Mouse (Mus musculus): ENCODE results near the gene Gm42417. TPM values are rescaled to one million over a fixed set of nuclear protein-coding genes. Genes with fewer than 3 reads are reported as not detected.

Gm42417 gene
- polyA plus RNA-seq, 1 experiment from 2014 or later, result 0.33 TPM

DNA sequence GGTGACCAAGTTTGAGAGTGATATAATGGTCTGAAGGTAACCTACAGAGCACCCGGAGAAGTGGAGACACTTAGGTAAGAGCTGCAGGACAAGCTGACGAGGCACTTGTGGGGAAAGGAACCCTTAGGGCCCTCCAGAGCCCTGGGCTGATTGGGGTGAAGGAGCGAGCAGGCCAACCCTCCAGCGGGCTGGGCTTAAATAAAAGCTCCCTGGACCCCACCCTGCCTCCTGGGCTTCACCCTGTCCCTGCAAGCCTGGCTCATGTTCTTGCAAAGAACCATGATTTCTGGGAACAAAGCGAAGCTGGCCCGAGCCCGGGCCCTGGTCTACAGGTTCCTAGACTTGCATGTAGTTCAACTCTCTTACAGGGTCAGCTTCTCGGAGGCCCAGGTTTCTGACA, 34.3 kb upstream of the Gm42417 start:
- H3K9ac ChIP-seq, result no peak overlapping the region

GRCm38 (mm10) chr1:36572709-36573108, 33.5 kb upstream of the Gm42417 start:
- no peak overlapping the region for H3K4me3 ChIP-seq
- H3K9ac ChIP-seq, result no peak overlapping the region
- peaks cover 71% of the 10 kb centered on the region for H3K4me1 ChIP-seq
- H3K27ac ChIP-seq, result no peak overlapping the region
- no peaks in the 10 kb centered on the region for H3K36me3 ChIP-seq
- H3K27me3 ChIP-seq, result no peaks in the 10 kb centered on the region
- H3K9me3 ChIP-seq, result no peaks in the 10 kb centered on the region
- no peak for ATAC-seq (ENCODE audit: low FRiP score, low read depth)
- WGBS, result 52% methylated on average over 1 of the region's 1 CpGs
- H3K4me2 ChIP-seq (replicated peaks), result no peak overlapping the region

More for the DNA sequence above, 34.3 kb upstream of the Gm42417 start:
- H3K36me3 ChIP-seq, result no peaks in the 10 kb centered on the region
- peaks cover 63% of the 10 kb centered on the region for H3K4me1 ChIP-seq
- no peaks in the 10 kb centered on the region for H3K27me3 ChIP-seq
- WGBS, result 78% methylated on average over 8 of the region's 8 CpGs
- H3K4me3 ChIP-seq, result no peak overlapping the region
- H3K4me2 ChIP-seq (replicated peaks), result no peak overlapping the region
- ATAC-seq (ENCODE audit: low FRiP score, low read depth), result no peak
- no peaks in the 10 kb centered on the region for H3K9me3 ChIP-seq
- H3K27ac ChIP-seq, result no peak overlapping the region

DNA sequence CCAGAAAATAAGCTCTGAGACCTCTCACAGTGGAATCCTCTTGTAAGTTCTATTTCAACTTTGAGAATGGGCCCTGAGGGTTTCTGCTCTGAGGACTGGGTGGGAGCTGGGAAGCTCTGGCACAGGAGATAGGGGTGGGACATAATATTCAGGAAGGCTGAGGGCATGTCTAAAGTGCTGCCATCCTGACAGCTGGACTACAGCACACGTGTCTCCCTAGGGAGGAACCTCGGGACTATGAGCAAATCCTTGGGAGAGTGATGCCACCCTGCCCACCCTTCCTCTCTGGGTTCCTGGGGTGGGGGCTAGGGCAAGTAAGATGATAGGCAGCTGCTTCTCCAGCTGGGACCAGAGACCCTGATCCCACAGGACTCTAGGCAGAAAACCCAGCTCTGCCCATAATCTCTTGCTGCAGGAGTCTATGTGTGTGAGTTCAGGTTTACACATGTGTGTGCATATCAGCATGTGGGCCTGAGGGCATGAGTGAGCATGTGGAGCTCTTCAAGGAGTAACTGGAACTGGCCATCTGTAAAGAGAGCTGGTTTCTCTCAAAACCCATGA, 33.0 kb upstream of the Gm42417 start:
- peaks cover 70% of the 10 kb centered on the region for H3K4me1 ChIP-seq
- no peaks in the 10 kb centered on the region for H3K27me3 ChIP-seq
- no peak overlapping the region for H3K4me2 ChIP-seq (replicated peaks)
- H3K27ac ChIP-seq, result no peak overlapping the region
- no peak for ATAC-seq (ENCODE audit: low FRiP score, low read depth)
- H3K9me3 ChIP-seq, result no peaks in the 10 kb centered on the region
- no peak overlapping the region for H3K9ac ChIP-seq
- no peak overlapping the region for H3K4me3 ChIP-seq
- no peaks in the 10 kb centered on the region for H3K36me3 ChIP-seq
- WGBS, result 54% methylated on average over 2 of the region's 2 CpGs

- WGBS, result 44% methylated on average over 6 of the region's 6 CpGs
- H3K9me3 ChIP-seq, result no peaks in the 10 kb centered on the region
- H3K27me3 ChIP-seq, result no peaks in the 10 kb centered on the region
- no peaks in the 10 kb centered on the region for H3K36me3 ChIP-seq
- no peak overlapping the region for H3K4me2 ChIP-seq (replicated peaks)
- no peak overlapping the region for H3K4me3 ChIP-seq
- H3K4me1 ChIP-seq, result peaks cover 65% of the 10 kb centered on the region
- no peak overlapping the region for H3K27ac ChIP-seq
- ATAC-seq (ENCODE audit: low FRiP score, low read depth), result no peak
- H3K9ac ChIP-seq, result no peak overlapping the region
These were observed 32.4 kb upstream of the Gm42417 start for GRCm38 (mm10) chr1:36571627-36572026.

DNA sequence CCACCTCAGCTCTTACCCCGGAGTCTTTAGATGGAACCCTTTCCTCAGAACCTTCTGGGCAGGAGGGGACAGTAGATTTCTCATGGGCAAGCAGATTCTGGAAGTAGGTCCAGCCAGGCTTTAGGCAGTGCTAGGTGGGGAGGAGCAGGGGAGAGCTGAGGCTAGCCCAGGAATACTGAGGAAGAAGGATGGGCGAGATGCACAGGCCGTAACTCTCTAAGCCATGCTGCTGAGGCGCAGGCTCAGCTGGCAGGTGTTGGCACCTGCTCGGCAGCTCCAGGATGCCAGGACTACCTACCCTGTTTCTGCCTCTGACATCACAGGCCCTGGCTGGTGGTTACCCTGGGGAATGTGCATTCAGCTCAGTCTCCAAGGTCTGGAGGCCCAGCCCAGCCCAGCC, 31.1 kb upstream of the Gm42417 start:
- Histone ChIP-seq H3K9me3 (no peaks in the 10 kb centered on the region), H3K9ac (no peak overlapping the region), H3K27me3 (no peaks in the 10 kb centered on the region), H3K36me3 (no peaks in the 10 kb centered on the region), H3K4me2 (replicated peaks) (no peak overlapping the region), H3K4me1 (peaks cover 59% of the 10 kb centered on the region), H3K4me3 (no peak overlapping the region), H3K27ac (no peak overlapping the region)
- 84% methylated on average over 5 of the region's 5 CpGs for WGBS
- no peak for ATAC-seq (ENCODE audit: low FRiP score, low read depth)

GRCm38 (mm10) chr1:36569694-36570276, 30.6 kb upstream of the Gm42417 start:
- WGBS, result 44% methylated on average over 7 of the region's 7 CpGs
- no peak for ATAC-seq (ENCODE audit: low FRiP score, low read depth)
- no peaks in the 10 kb centered on the region for H3K9me3 ChIP-seq
- peak overlapping the region; percentile 13; the same call in 1 of the 2 replicates for H3K9ac ChIP-seq
- peaks cover 55% of the 10 kb centered on the region for H3K4me1 ChIP-seq
- H3K27me3 ChIP-seq, result no peaks in the 10 kb centered on the region
- H3K4me2 ChIP-seq (replicated peaks), result no peak overlapping the region
- no peaks in the 10 kb centered on the region for H3K36me3 ChIP-seq
- no peak overlapping the region for H3K27ac ChIP-seq
- H3K4me3 ChIP-seq, result no peak overlapping the region

GRCm38 (mm10) chr1:36568776-36569175, 29.5 kb upstream of the Gm42417 start:
- 66% methylated on average over 4 of the region's 4 CpGs for WGBS
- peaks cover 45% of the 10 kb centered on the region for H3K4me1 ChIP-seq
- H3K36me3 ChIP-seq, result no peaks in the 10 kb centered on the region
- no peak overlapping the region for H3K4me2 ChIP-seq (replicated peaks)
- ATAC-seq (ENCODE audit: low FRiP score, low read depth), result no peak
- H3K9me3 ChIP-seq, result no peaks in the 10 kb centered on the region
- no peak overlapping the region for H3K4me3 ChIP-seq
- H3K27me3 ChIP-seq, result no peaks in the 10 kb centered on the region
- no peak overlapping the region for H3K27ac ChIP-seq
- no peak overlapping the region for H3K9ac ChIP-seq

GRCm38 (mm10) chr1:36567818-36568603, 28.8 kb upstream of the Gm42417 start:
- no peak for ATAC-seq (ENCODE audit: low FRiP score, low read depth)
- H3K27ac ChIP-seq, result 0 out of 2 replicates have a peak overlapping the region, but pooled peaks have one; percentile 4
- no peak overlapping the region for H3K9ac ChIP-seq

GRCm38 (mm10) chr1:36566425-36566824, 27.2 kb upstream of the Gm42417 start:
- ATAC-seq (ENCODE audit: low FRiP score, low read depth), result 0 out of 2 replicates have a peak, but pooled peaks have one; percentile 28
- H3K4me1 ChIP-seq, result peaks cover 40% of the 10 kb centered on the region

More at GRCm38 (mm10) chr1:36567818-36568603, 28.8 kb upstream of the Gm42417 start:
- H3K4me1 ChIP-seq, result peaks cover 42% of the 10 kb centered on the region
- no peak overlapping the region for H3K4me2 ChIP-seq (replicated peaks)
- no peaks in the 10 kb centered on the region for H3K9me3 ChIP-seq
- H3K4me3 ChIP-seq, result no peak overlapping the region
- H3K27me3 ChIP-seq, result no peaks in the 10 kb centered on the region
- H3K36me3 ChIP-seq, result no peaks in the 10 kb centered on the region
- WGBS, result 45% methylated on average over 21 of the region's 21 CpGs

DNA sequence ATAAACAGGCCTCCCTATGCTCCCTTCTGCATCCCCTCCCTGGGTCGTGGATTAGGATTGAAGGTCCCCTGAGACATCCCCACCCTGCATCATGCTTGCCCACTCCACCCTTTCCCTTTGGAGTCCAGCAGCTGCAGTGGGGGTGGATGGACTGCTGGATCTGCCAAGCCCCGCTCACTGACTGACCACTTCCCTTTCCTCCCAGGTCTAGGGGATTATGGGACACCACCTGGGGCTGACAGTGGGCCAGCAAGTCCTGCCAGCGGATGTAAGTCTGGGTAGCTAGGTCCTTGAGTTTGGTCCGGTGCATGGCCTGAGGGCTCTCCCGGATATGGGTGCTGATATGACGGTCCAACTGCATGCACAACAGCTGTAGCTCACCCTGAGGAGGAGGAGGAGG, 24.9 kb upstream of the Gm42417 start:
- peaks cover 47% of the 10 kb centered on the region for H3K4me1 ChIP-seq
- no peak overlapping the region for H3K27ac ChIP-seq
- H3K36me3 ChIP-seq, result no peaks in the 10 kb centered on the region
- no peaks in the 10 kb centered on the region for H3K27me3 ChIP-seq
- H3K9ac ChIP-seq, result no peak overlapping the region
- no peak overlapping the region for H3K4me2 ChIP-seq (replicated peaks)
- no peak for ATAC-seq (ENCODE audit: low FRiP score, low read depth)
- no peak overlapping the region for H3K4me3 ChIP-seq
- H3K9me3 ChIP-seq, result no peaks in the 10 kb centered on the region
- 76% methylated on average over 6 of the region's 6 CpGs for WGBS

More at GRCm38 (mm10) chr1:36566425-36566824, 27.2 kb upstream of the Gm42417 start:
- Histone ChIP-seq H3K4me3 (no peak overlapping the region), H3K36me3 (no peaks in the 10 kb centered on the region), H3K27ac (no peak overlapping the region; the same call in 1 of the 2 replicates), H3K9me3 (no peaks in the 10 kb centered on the region), H3K27me3 (no peaks in the 10 kb centered on the region), H3K9ac (no peak overlapping the region), H3K4me2 (replicated peaks) (no peak overlapping the region)
- WGBS, result 6% methylated on average over 2 of the region's 2 CpGs

DNA sequence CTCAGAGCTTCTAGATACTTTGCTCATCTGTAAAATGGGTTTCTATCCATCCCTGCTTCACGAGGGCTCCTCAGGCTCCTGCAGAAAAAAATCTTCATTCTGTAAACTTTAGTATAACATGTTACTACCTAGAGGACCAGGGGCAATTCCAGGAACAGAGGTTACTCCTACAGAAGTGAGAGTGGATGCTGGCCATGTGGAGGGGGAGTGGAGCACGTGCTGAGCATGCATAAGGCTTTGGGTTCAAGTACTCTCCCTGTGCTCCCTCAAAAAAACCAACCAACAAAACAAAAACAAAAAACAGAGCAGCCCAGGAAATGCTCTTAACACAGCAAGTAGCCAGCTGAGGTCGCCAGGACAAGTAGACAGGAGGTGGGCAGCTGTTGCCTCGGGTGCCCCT, 24.4 kb upstream of the Gm42417 start:
- no peaks in the 10 kb centered on the region for H3K27me3 ChIP-seq
- H3K4me2 ChIP-seq (replicated peaks), result no peak overlapping the region
- H3K27ac ChIP-seq, result no peak overlapping the region
- no peak overlapping the region for H3K9ac ChIP-seq
- WGBS, result 63% methylated on average over 4 of the region's 4 CpGs
- no peaks in the 10 kb centered on the region for H3K36me3 ChIP-seq
- no peaks in the 10 kb centered on the region for H3K9me3 ChIP-seq
- H3K4me3 ChIP-seq, result no peak overlapping the region
- no peak for ATAC-seq (ENCODE audit: low FRiP score, low read depth)
- peaks cover 48% of the 10 kb centered on the region for H3K4me1 ChIP-seq

DNA sequence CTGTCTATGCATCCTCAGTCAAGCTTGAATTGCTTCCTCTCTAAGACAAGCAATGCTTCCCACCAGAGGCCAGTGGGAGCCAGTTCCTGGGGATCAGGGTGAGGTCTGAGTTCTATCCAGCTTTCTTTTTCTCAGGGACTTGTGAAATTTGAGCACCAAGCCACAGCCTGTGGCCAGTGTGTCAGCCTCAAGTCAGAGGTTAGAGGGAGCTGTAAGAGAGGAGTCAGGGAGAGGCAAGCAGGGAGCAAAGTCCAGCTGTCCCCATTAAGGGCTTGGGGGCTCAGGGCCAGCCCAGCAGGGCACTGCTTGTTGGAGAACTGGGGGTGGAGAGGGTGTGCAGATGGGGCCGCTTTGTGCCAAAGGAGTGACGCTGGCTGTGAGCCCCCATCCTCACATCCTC, 24.0 kb upstream of the Gm42417 start:
- Histone ChIP-seq H3K27me3 (no peaks in the 10 kb centered on the region), H3K27ac (no peak overlapping the region), H3K9me3 (no peaks in the 10 kb centered on the region), H3K4me2 (replicated peaks) (no peak overlapping the region), H3K4me3 (no peak overlapping the region), H3K36me3 (no peaks in the 10 kb centered on the region), H3K4me1 (peaks cover 47% of the 10 kb centered on the region), H3K9ac (no peak overlapping the region)
- WGBS, result 51% methylated on average over 2 of the region's 2 CpGs
- ATAC-seq (ENCODE audit: low FRiP score, low read depth), result no peak

Data from limb, embryonic 13.5 days (tissue).